Comparison of ENCODE assay signal across 10 mouse cellular contexts in genomic region chr7:99107566-99107965, GRCm38 (mm10). TPM values are rescaled to one million over a fixed set of nuclear protein-coding genes. Genes with fewer than 3 reads are reported as not detected.
DNase-seq lines count a peak whose midpoint lies in the region; ATAC-seq and TF ChIP-seq lines count a peak whose summit lies in the region.
"Had no signal": no experiment of that assay in that cellular context is flagged by ENCODE, and none has a peak within 500 bp of the region (broad histone marks: within the 10 kb centered on the region; RNA-seq: fewer than 3 reads in every experiment).

No protein-coding gene starts in this region.

- no peak overlapping the region for H3K4me2 ChIP-seq in forebrain, embryonic 14.5 days (ENCODE audit: low read length)
- H3K4me2 ChIP-seq in forebrain, embryonic 11.5 days (ENCODE audit: low read depth, low read length, severe bottlenecking), result no peak overlapping the region
- no peak overlapping the region for H3K4me2 ChIP-seq in liver, embryonic 14.5 days (ENCODE audit: low read depth)
- H3K4me2 ChIP-seq: midbrain, embryonic 12.5 days had no signal

- H3K27ac ChIP-seq in forebrain, embryonic 14.5 days (ENCODE audit: low read depth, low read length), result no peak overlapping the region
- no peak overlapping the region for H3K27ac ChIP-seq in forebrain, embryonic 11.5 days (ENCODE audit: low read depth, low read length)
- no peak overlapping the region for H3K27ac ChIP-seq in liver, embryonic 14.5 days
- H3K27ac ChIP-seq: midbrain, embryonic 12.5 days had no signal

- H3K27me3 ChIP-seq in forebrain, embryonic 14.5 days (replicated peaks; ENCODE audit: control insufficient read depth, insufficient read depth, low read length), result no peaks in the 10 kb centered on the region
- no peaks in the 10 kb centered on the region for H3K27me3 ChIP-seq in forebrain, embryonic 11.5 days (ENCODE audit: control insufficient read depth, insufficient read depth, low read length)
- no peaks in the 10 kb centered on the region for H3K27me3 ChIP-seq in liver, embryonic 14.5 days (ENCODE audit: control insufficient read depth, insufficient read depth, low read length)
- H3K27me3 ChIP-seq: midbrain, embryonic 12.5 days had no signal

- H3K4me3 ChIP-seq in forebrain, embryonic 14.5 days (ENCODE audit: low read depth, low read length), result no peak overlapping the region
- H3K4me3 ChIP-seq in forebrain, embryonic 11.5 days (ENCODE audit: low read depth, low read length), result no peak overlapping the region
- H3K4me3 ChIP-seq in liver, embryonic 14.5 days (ENCODE audit: insufficient read depth in 1 of 2, low read depth in 2 of 2, low read length in 2 of 2), result no peak overlapping the region
- H3K4me3 ChIP-seq: midbrain, embryonic 12.5 days had no signal

- 52% methylated on average over 3 of the region's 3 CpGs for WGBS in forebrain, embryonic 14.5 days
- WGBS in forebrain, embryonic 11.5 days, result 44% methylated on average over 3 of the region's 3 CpGs
- WGBS in liver, embryonic 14.5 days (ENCODE audit: insufficient replicate concordance), result 39% methylated on average over 3 of the region's 3 CpGs

- ATAC-seq in forebrain, embryonic 14.5 days, result no peak
- ATAC-seq in forebrain, embryonic 11.5 days (replicated peaks; ENCODE audit: low FRiP score), result no peak
- ATAC-seq in liver, embryonic 14.5 days (ENCODE audit: insufficient read depth), result no peak
- 0 out of 2 replicates have a peak, but pooled peaks have one; percentile 61 for ATAC-seq in megakaryocyte progenitor cell, adult 5-6 weeks (replicated peaks; ENCODE audit: poor library complexity)
- ATAC-seq in erythroblast, adult 5-6 weeks (replicated peaks; ENCODE audit: low FRiP score, poor library complexity, severe bottlenecking), result no peak

- H3K4me1 ChIP-seq in forebrain, embryonic 14.5 days (ENCODE audit: control insufficient read depth, insufficient read depth, low read length), result no peaks in the 10 kb centered on the region
- no peaks in the 10 kb centered on the region for H3K4me1 ChIP-seq in forebrain, embryonic 11.5 days (replicated peaks; ENCODE audit: control insufficient read depth, insufficient read depth, low read length)
- H3K4me1 ChIP-seq in liver, embryonic 14.5 days (replicated peaks; ENCODE audit: control insufficient read depth in 2 of 2, insufficient read depth in 2 of 2, low read length in 1 of 2), result peaks cover 0 to 11% of the 10 kb centered on the region in 2 experiments; a peak in 1 of 4 replicates

- peak; percentile 84 for DNase-seq in forebrain, embryonic 14.5 days (ENCODE audit: low spot score)
- no peak for DNase-seq in forebrain, embryonic 11.5 days (ENCODE audit: low spot score)
- no peak for DNase-seq in liver, embryonic 14.5 days (ENCODE audit: low read depth in 3 of 3, low spot score in 3 of 3)
- DNase-seq in liver (no peak), adipocyte (ENCODE audit: low spot score) (peak; percentile 42)
- no peak for DNase-seq in cerebellum, adult 9-11 months

- no peak for TF ChIP-seq EP300 in liver, embryonic 14.5 days (IDR thresholded peaks at IDR 0.05; ENCODE audit: low read depth)

- peak; percentile 47 for TF ChIP-seq CTCF in liver, embryonic 14.5 days (IDR thresholded peaks at IDR 0.05; ENCODE audit: low read depth)

- no peaks in the 10 kb centered on the region for H3K9me3 ChIP-seq in forebrain, embryonic 14.5 days (replicated peaks; ENCODE audit: control insufficient read depth, low read length)
- no peaks in the 10 kb centered on the region for H3K9me3 ChIP-seq in forebrain, embryonic 11.5 days (ENCODE audit: control insufficient read depth, low read length)
- no peaks in the 10 kb centered on the region for H3K9me3 ChIP-seq in liver, embryonic 14.5 days (ENCODE audit: control insufficient read depth, low read length)
- H3K9me3 ChIP-seq: G1E; midbrain, embryonic 12.5 days had no signal

- H3K36me3 ChIP-seq in forebrain, embryonic 14.5 days (ENCODE audit: control insufficient read depth, insufficient read depth, low read length), result no peaks in the 10 kb centered on the region
- no peaks in the 10 kb centered on the region for H3K36me3 ChIP-seq in forebrain, embryonic 11.5 days (ENCODE audit: control insufficient read depth, insufficient read depth, low read length)
- H3K36me3 ChIP-seq in liver, embryonic 14.5 days (replicated peaks; ENCODE audit: control insufficient read depth, insufficient read depth, low read depth), result no peaks in the 10 kb centered on the region
- H3K36me3 ChIP-seq: midbrain, embryonic 12.5 days had no signal

- H3K9ac ChIP-seq in forebrain, embryonic 14.5 days (ENCODE audit: low read length), result no peak overlapping the region
- H3K9ac ChIP-seq in forebrain, embryonic 11.5 days (ENCODE audit: low read length), result no peak overlapping the region
- H3K9ac ChIP-seq in liver, embryonic 14.5 days (replicated peaks), result no peak overlapping the region
- H3K9ac ChIP-seq: midbrain, embryonic 12.5 days had no signal

RNA-seq across cellular contexts. Expression of gene Uvrag, which starts 33.4 kb away (rescaled TPM):
- polyA plus RNA-seq in forebrain, embryonic 14.5 days (2014; fragmentation: Nextera tagmentation; extraction: Ambion mirVana), result 12.2 and 13.2 TPM in 2 replicates
- polyA plus RNA-seq in forebrain, embryonic 11.5 days (2014; fragmentation: Nextera tagmentation; extraction: Ambion mirVana), result 12.2 and 12.8 TPM in 2 replicates
- polyA plus RNA-seq in liver, embryonic 14.5 days (2012; rRNA removed), result 2.4 and 3.9 TPM in 2 replicates
- polyA plus RNA-seq in liver, embryonic 14.5 days (2014; fragmentation: Nextera tagmentation; extraction: Ambion mirVana), result 5.7 and 7.4 TPM in 2 replicates
- total RNA-seq in megakaryocyte progenitor cell, adult 5-6 weeks (2015), result 22.6 and 24.6 TPM in 2 replicates
- 33.9 TPM in 2 replicates for total RNA-seq in megakaryocyte progenitor cell, adult 5-6 weeks (2017)
- 8.4 and 8.5 TPM in 2 replicates for total RNA-seq in erythroblast, adult 5-6 weeks (2015; ENCODE audit: low replicate concordance)
- total RNA-seq in erythroblast, adult 5-6 weeks (2017; ENCODE audit: low replicate concordance), result 6.6 and 9.3 TPM in 2 replicates

Comparison
In these comparisons a context has a peak if more than half of its experiments do, and no peak if none do; other contexts are left out.
1. DNase-seq: peak in forebrain, embryonic 14.5 days (single experiment) and adipocyte (single experiment); none in forebrain, embryonic 11.5 days (single experiment), liver, embryonic 14.5 days (0 of 3), liver (single experiment) and cerebellum, adult 9-11 months (single experiment).